Mouse (Mus musculus): Measurements from ENCODE around the gene Zfp354c. TPM values are rescaled to one million over a fixed set of nuclear protein-coding genes. Genes with fewer than 3 reads are reported as not detected.
A peak's percentile ranks its signal among the peaks of the same experiment; 100 is the strongest.

Zfp354c gene
- polyA plus RNA-seq, 1 experiment from 2014 or later = 17.5 TPM

DNA sequence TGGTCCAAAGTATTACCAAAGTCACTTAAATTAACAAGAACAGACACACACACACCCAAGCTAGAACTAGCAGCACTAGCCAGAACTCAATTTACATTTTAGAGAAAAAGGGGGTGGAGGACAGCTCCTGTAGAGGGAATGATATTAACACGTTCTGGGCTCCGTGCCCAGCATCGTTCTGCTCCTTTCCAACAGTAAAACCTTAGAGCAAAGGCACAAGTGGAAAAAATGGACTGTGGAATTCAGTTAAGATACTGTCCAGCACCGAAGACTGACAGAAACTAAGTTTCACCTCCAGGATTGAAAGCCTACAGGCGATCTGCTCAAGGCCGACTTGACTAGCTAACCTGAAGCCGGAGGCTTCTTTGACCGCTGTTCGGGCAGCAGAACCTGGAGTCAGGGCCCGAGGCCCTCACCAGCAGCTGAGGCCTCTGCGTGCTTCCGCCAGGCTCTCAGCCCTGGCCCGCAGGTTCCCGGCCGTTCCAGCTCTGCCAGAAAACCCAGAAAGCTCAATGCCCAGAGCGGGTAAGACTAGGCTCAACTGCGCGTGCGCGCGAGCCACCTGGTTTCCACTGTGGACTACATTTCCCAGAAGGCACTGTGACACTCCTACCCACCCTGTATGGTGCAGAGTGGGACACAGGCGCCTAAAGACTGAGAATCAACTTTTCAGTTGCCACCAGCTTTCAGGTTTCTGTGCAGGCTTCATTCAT is 13.7 kb upstream of the Zfp354c start, which contains the start of gene Zfp879:
TSS of gene Zfp879 (minus strand) at position 530 of the 713 bp plus-strand sequence.
- Histone ChIP-seq H3K4me3 (ENCODE audit: control insufficient read depth in 1 of 2, insufficient read depth in 1 of 2, low read depth in 1 of 2, low read length in 2 of 2) (peak within 1 kb of the TSS; percentile 44 to 56), H3K27me3 (ENCODE audit: control insufficient read depth, insufficient read depth, low read length) (no peaks in the 10 kb centered on the region), H3K4me2 (ENCODE audit: low read length) (peak within 1 kb of the TSS; percentile 73), H3K36me3 (ENCODE audit: control insufficient read depth, insufficient read depth, low read length) (no peaks in the 10 kb centered on the region), H3K9ac (ENCODE audit: low read length) (peak within 1 kb of the TSS; percentile 73), H3K4me1 (ENCODE audit: control insufficient read depth in 2 of 2, insufficient read depth in 2 of 2, low read length in 2 of 2) (peaks cover 2 to 7% of the 10 kb centered on the region in 2 experiments; a peak in 1 of 4 replicates), H3K9me3 (ENCODE audit: control insufficient read depth, low read length) (no peaks in the 10 kb centered on the region), H3K27ac (replicated peaks in 1 of 2; ENCODE audit: control insufficient read depth in 1 of 2, insufficient read depth in 1 of 2, low read depth in 2 of 2, low read length in 2 of 2) (peak within 1 kb of the TSS; percentile 85 to 87)
- ATAC-seq (ENCODE audit: insufficient number of reproducible peaks, insufficient read depth, low FRiP score, low read depth) = peak; percentile 91
- WGBS = 16% methylated on average over 22 of the region's 22 CpGs

DNA sequence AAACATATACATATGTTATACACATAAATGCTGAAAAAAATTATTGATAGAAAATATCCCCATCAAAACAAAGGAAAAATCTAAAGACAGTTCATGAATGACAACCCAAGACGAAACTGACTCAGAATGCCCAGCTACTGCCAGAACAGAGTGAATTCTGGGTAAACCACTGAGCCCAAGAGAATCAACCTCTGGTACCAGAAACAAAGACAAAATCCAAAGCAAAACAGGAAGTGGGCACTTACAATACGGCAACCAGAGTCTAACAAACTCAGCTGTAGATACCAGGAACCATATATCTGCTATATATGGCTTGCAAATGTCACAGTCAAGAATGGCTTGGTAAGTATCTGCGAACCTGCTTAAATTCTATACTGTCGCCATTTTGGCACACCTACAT is 8.2 kb upstream of the Zfp354c start:
- peaks cover 14% of the 10 kb centered on the region for H3K9me3 ChIP-seq (ENCODE audit: control insufficient read depth, low read length)
- WGBS = 79% methylated on average over 4 of the region's 4 CpGs
- H3K27ac ChIP-seq (replicated peaks in 1 of 2; ENCODE audit: control insufficient read depth in 1 of 2, insufficient read depth in 1 of 2, low read depth in 2 of 2, low read length in 2 of 2) = no peak overlapping the region
- no peak overlapping the region for H3K9ac ChIP-seq (ENCODE audit: low read length)
- no peak for ATAC-seq (ENCODE audit: insufficient number of reproducible peaks, insufficient read depth, low FRiP score, low read depth)
- no peaks in the 10 kb centered on the region for H3K27me3 ChIP-seq (ENCODE audit: control insufficient read depth, insufficient read depth, low read length)
- H3K4me3 ChIP-seq (ENCODE audit: control insufficient read depth in 1 of 2, insufficient read depth in 1 of 2, low read depth in 1 of 2, low read length in 2 of 2) = no peak overlapping the region
- H3K4me1 ChIP-seq (ENCODE audit: control insufficient read depth in 2 of 2, insufficient read depth in 2 of 2, low read length in 2 of 2) = peaks cover under 1% of the 10 kb centered on the region in 2 experiments; a peak in 1 of 4 replicates
- H3K36me3 ChIP-seq (ENCODE audit: control insufficient read depth, insufficient read depth, low read length) = no peaks in the 10 kb centered on the region
- H3K4me2 ChIP-seq (ENCODE audit: low read length) = no peak overlapping the region

DNA sequence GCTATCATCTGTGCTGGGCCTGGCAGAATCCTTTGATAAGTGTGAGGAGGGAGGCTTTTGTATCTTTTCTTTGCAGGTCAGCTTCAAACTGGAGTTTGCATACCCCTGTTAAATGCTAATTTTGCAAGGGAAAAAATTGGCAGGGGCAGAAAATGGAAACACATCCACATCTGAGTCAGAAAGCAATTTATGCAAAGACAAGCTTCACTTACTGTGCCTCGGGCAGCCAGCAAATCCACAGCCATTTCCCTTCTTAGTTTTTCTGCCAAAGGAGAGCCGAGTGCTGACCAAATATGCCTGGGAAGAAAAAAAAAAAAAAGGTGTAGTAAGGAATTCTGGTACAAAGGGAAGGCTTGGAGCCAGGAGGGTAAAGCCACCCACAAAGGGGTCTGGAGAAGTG is 1.3 kb downstream of the Zfp354c start:
- peak overlapping the region; percentile 75 for H3K4me2 ChIP-seq (ENCODE audit: low read length)
- no peaks in the 10 kb centered on the region for H3K27me3 ChIP-seq (ENCODE audit: control insufficient read depth, insufficient read depth, low read length)
- H3K9ac ChIP-seq (ENCODE audit: low read length) = peak overlapping the region; percentile 87; the same call in 1 of the 2 replicates
- H3K36me3 ChIP-seq (ENCODE audit: control insufficient read depth, insufficient read depth, low read length) = peaks cover 44% of the 10 kb centered on the region
- ATAC-seq (ENCODE audit: insufficient number of reproducible peaks, insufficient read depth, low FRiP score, low read depth) = no peak
- no peaks in the 10 kb centered on the region for H3K9me3 ChIP-seq (ENCODE audit: control insufficient read depth, low read length)
- H3K4me1 ChIP-seq (ENCODE audit: control insufficient read depth in 2 of 2, insufficient read depth in 2 of 2, low read length in 2 of 2) = peaks cover 0 to 5% of the 10 kb centered on the region in 2 experiments; a peak in 1 of 4 replicates
- H3K27ac ChIP-seq (replicated peaks in 1 of 2; ENCODE audit: control insufficient read depth in 1 of 2, insufficient read depth in 1 of 2, low read depth in 2 of 2, low read length in 2 of 2) = no peak overlapping the region
- H3K4me3 ChIP-seq (ENCODE audit: control insufficient read depth in 1 of 2, insufficient read depth in 1 of 2, low read depth in 1 of 2, low read length in 2 of 2) = peak overlapping the region in 1 of 2 experiments; percentile 81; a peak in 3 of 4 replicates
- 68% methylated on average over 2 of the region's 2 CpGs for WGBS

DNA sequence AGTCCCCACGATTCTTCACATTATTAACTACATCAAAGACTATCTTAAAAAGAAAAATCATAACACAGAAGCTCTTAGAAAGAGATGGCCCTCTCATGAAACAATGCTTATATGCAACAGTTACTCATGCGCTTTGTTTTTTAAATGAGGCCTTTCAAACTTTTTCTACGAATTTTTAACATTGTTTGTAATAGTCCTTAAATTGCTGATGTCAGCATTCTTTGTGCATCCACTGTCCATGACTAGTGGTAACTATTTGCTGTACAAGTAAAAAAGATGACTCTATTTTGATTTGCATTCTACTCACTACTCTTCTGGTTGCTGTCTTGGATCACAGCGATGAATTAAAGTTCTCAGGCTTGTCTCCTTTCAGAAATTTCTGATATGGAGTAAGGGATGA is 13.3 kb downstream of the Zfp354c start:
- no peak overlapping the region for H3K4me3 ChIP-seq (ENCODE audit: control insufficient read depth in 1 of 2, insufficient read depth in 1 of 2, low read depth in 1 of 2, low read length in 2 of 2)

DNA sequence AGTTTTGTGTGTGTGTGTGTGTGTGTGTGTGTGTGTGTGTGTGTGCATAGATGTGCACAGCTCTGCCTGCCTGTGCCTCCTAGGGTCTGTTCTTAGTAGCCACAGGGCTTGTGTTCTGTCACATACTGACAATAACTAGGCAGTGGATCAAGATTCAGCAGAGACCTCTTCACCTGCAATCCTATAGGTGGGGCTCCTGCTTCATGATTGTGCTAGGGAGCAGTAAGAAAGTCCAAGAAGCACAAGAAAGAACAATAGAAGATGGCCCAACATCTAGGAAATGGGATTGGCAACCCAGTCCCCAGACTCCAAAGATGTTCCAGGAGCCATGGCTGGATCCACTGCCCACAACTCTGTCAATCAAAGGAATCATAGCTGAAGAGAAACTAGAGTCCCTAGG is 28.7 kb downstream of the Zfp354c start:
- ATAC-seq (ENCODE audit: insufficient number of reproducible peaks, insufficient read depth, low FRiP score, low read depth) = no peak
- no peaks in the 10 kb centered on the region for H3K4me1 ChIP-seq (ENCODE audit: control insufficient read depth in 2 of 2, insufficient read depth in 2 of 2, low read length in 2 of 2)
- H3K36me3 ChIP-seq (ENCODE audit: control insufficient read depth, insufficient read depth, low read length) = no peaks in the 10 kb centered on the region
- H3K27ac ChIP-seq (replicated peaks in 1 of 2; ENCODE audit: control insufficient read depth in 1 of 2, insufficient read depth in 1 of 2, low read depth in 2 of 2, low read length in 2 of 2) = no peak overlapping the region
- H3K9me3 ChIP-seq (ENCODE audit: control insufficient read depth, low read length) = no peaks in the 10 kb centered on the region
- H3K4me2 ChIP-seq (ENCODE audit: low read length) = no peak overlapping the region
- H3K9ac ChIP-seq (ENCODE audit: low read length) = no peak overlapping the region
- H3K4me3 ChIP-seq (ENCODE audit: control insufficient read depth in 1 of 2, insufficient read depth in 1 of 2, low read depth in 1 of 2, low read length in 2 of 2) = no peak overlapping the region
- no peaks in the 10 kb centered on the region for H3K27me3 ChIP-seq (ENCODE audit: control insufficient read depth, insufficient read depth, low read length)

More for the DNA sequence above, 13.3 kb downstream of the Zfp354c start:
- Histone ChIP-seq H3K27ac (replicated peaks in 1 of 2; ENCODE audit: control insufficient read depth in 1 of 2, insufficient read depth in 1 of 2, low read depth in 2 of 2, low read length in 2 of 2) (no peak overlapping the region), H3K9me3 (ENCODE audit: control insufficient read depth, low read length) (peaks cover 53% of the 10 kb centered on the region), H3K27me3 (ENCODE audit: control insufficient read depth, insufficient read depth, low read length) (no peaks in the 10 kb centered on the region), H3K36me3 (ENCODE audit: control insufficient read depth, insufficient read depth, low read length) (peaks cover 74% of the 10 kb centered on the region), H3K9ac (ENCODE audit: low read length) (no peak overlapping the region), H3K4me2 (ENCODE audit: low read length) (no peak overlapping the region), H3K4me1 (ENCODE audit: control insufficient read depth in 2 of 2, insufficient read depth in 2 of 2, low read length in 2 of 2) (no peaks in the 10 kb centered on the region)
- no peak for ATAC-seq (ENCODE audit: insufficient number of reproducible peaks, insufficient read depth, low FRiP score, low read depth)
- whole genome bisulfite sequencing = 93% methylated on average over 4 of the region's 4 CpGs

DNA sequence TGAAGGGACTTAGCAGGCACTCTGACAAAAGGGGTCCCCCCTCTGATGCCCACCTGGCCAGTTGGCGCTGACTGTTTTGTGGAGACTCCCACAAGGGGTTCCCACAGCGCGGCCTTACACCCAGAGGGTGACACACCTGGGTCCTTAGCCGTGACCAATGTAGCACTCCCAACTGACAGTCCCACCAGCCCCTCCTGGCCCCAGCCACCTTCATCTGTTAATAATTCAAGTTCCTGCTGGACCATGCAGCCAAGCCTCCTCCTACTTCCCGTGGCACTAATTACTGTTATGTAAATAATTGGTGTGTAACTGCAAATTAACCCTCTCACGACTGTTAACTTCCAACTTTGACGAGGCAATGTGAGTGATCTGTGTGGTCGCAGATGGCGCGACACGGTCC is 29.9 kb downstream of the Zfp354c start:
- Histone ChIP-seq H3K36me3 (ENCODE audit: control insufficient read depth, insufficient read depth, low read length) (no peaks in the 10 kb centered on the region), H3K9ac (ENCODE audit: low read length) (no peak overlapping the region), H3K4me2 (ENCODE audit: low read length) (no peak overlapping the region), H3K27me3 (ENCODE audit: control insufficient read depth, insufficient read depth, low read length) (no peaks in the 10 kb centered on the region), H3K4me1 (ENCODE audit: control insufficient read depth in 2 of 2, insufficient read depth in 2 of 2, low read length in 2 of 2) (no peaks in the 10 kb centered on the region), H3K9me3 (ENCODE audit: control insufficient read depth, low read length) (no peaks in the 10 kb centered on the region), H3K27ac (replicated peaks in 1 of 2; ENCODE audit: control insufficient read depth in 1 of 2, insufficient read depth in 1 of 2, low read depth in 2 of 2, low read length in 2 of 2) (no peak overlapping the region), H3K4me3 (ENCODE audit: control insufficient read depth in 1 of 2, insufficient read depth in 1 of 2, low read depth in 1 of 2, low read length in 2 of 2) (no peak overlapping the region)
- no peak for ATAC-seq (ENCODE audit: insufficient number of reproducible peaks, insufficient read depth, low FRiP score, low read depth)
- 76% methylated on average over 11 of the region's 11 CpGs for WGBS

DNA sequence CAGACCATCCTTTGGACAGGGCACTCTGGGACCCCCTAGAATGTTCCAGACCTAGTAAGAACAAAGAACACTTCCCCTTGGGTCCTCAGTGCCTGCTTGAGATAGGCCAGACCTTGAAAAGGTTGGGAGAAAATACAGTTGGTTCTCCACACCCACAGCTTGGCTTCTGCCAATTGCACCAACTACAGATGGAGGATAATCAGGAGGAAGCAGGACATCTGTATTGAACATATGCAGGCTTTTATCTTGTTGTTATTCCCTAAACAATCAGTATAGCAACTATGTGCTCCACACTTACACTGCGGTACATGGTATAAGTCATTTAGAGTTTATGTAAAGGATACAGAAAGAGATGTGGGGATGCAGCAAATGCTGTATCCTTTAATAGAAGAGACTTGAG is 56.5 kb downstream of the Zfp354c start:
- Histone ChIP-seq H3K9me3 (ENCODE audit: control insufficient read depth, low read length) (no peaks in the 10 kb centered on the region), H3K4me2 (ENCODE audit: low read length) (no peak overlapping the region), H3K4me3 (ENCODE audit: control insufficient read depth in 1 of 2, insufficient read depth in 1 of 2, low read depth in 1 of 2, low read length in 2 of 2) (no peak overlapping the region), H3K27me3 (ENCODE audit: control insufficient read depth, insufficient read depth, low read length) (no peaks in the 10 kb centered on the region), H3K4me1 (ENCODE audit: control insufficient read depth in 2 of 2, insufficient read depth in 2 of 2, low read length in 2 of 2) (peaks cover 0 to 2% of the 10 kb centered on the region in 2 experiments; a peak in 1 of 4 replicates), H3K9ac (ENCODE audit: low read length) (no peak overlapping the region), H3K36me3 (ENCODE audit: control insufficient read depth, insufficient read depth, low read length) (no peaks in the 10 kb centered on the region), H3K27ac (replicated peaks in 1 of 2; ENCODE audit: control insufficient read depth in 1 of 2, insufficient read depth in 1 of 2, low read depth in 2 of 2, low read length in 2 of 2) (no peak overlapping the region)
- no peak for ATAC-seq (ENCODE audit: insufficient number of reproducible peaks, insufficient read depth, low FRiP score, low read depth)
- WGBS = 89% methylated on average over 1 of the region's 1 CpGs
